Mouse (Mus musculus): ENCODE data around the gene Fam25c.
A peak's percentile ranks its signal among the peaks of the same experiment; 100 is the strongest.
"Not testable (repeated sequence)": the region's sequence is repeated elsewhere in the genome, so short reads cannot be mapped to it uniquely, and the experiment has no call there.

Gene Fam25c

GRCm38 (mm10) chr14:34326606-34327005 lies 28.6 kb downstream of the Fam25c start:
- no peak for DNase-seq (ENCODE audit: low spot score)

- no peak for DNase-seq (ENCODE audit: low spot score)
Measured at GRCm38 (mm10) chr14:34323576-34324085, 31.6 kb downstream of the Fam25c start.

- no peak for DNase-seq (ENCODE audit: low spot score)
Measured at GRCm38 (mm10) chr14:34318113-34318512, 37.1 kb downstream of the Fam25c start.

GRCm38 (mm10) chr14:34317431-34317830 lies 37.8 kb downstream of the Fam25c start:
- no peak for DNase-seq (ENCODE audit: low spot score)

- no peak for DNase-seq (ENCODE audit: low spot score)
Measured at GRCm38 (mm10) chr14:34316346-34316745, 38.9 kb downstream of the Fam25c start.

GRCm38 (mm10) chr14:34314796-34315195 lies 40.4 kb downstream of the Fam25c start:
- no peak for DNase-seq (ENCODE audit: low spot score)

GRCm38 (mm10) chr14:34314383-34314782 lies 40.9 kb downstream of the Fam25c start:
- not testable (repeated sequence) for DNase-seq (ENCODE audit: low spot score)

GRCm38 (mm10) chr14:34313612-34314011 lies 41.6 kb downstream of the Fam25c start:
- no peak for DNase-seq (ENCODE audit: low spot score)

- DNase-seq (ENCODE audit: low spot score) = peak; percentile 18
Measured at GRCm38 (mm10) chr14:34312339-34313048, 42.7 kb downstream of the Fam25c start.

GRCm38 (mm10) chr14:34311691-34312090 lies 43.5 kb downstream of the Fam25c start:
- DNase-seq (ENCODE audit: low spot score) = peak; percentile 53

GRCm38 (mm10) chr14:34311021-34311631 lies 44.1 kb downstream of the Fam25c start:
- peak; percentile 47 for DNase-seq (ENCODE audit: low spot score)

GRCm38 (mm10) chr14:34310234-34310965 lies 44.8 kb downstream of the Fam25c start, which contains the start of the genes Shld2 and Glud1:
Gene Shld2, minus strand, starts transcription at chr14:34310493.
Gene Glud1, plus strand, starts transcription at chr14:34310727.
- DNase-seq (ENCODE audit: low spot score) = peak; percentile 93

- no peak for DNase-seq (ENCODE audit: low spot score)
Measured at GRCm38 (mm10) chr14:34309907-34310233, 45.4 kb downstream of the Fam25c start.

GRCm38 (mm10) chr14:34309266-34309665 lies 46.0 kb downstream of the Fam25c start:
- DNase-seq (ENCODE audit: low spot score) = no peak

GRCm38 (mm10) chr14:34303265-34303680 lies 52.0 kb downstream of the Fam25c start:
- no peak for DNase-seq (ENCODE audit: low spot score)

- no peak for DNase-seq (ENCODE audit: low spot score)
Measured at GRCm38 (mm10) chr14:34302681-34303242, 52.5 kb downstream of the Fam25c start.
